Mouse (Mus musculus) embryonic facial prominence, embryonic 10.5 days (tissue): Measurements from ENCODE around the gene Higd1a. TPM values are rescaled to one million over a fixed set of nuclear protein-coding genes. Genes with fewer than 3 reads are reported as not detected.

Experiments used
- DNase-seq: peaks from one replicate; pipeline ENCODE4 v3.0.0-alpha.2; 2017; ENCODE audit warnings: low spot score
- H3K27ac ChIP-seq: fragments of 300-500 bp; sonication (generic); replicated peaks from 2 replicates; pipeline ENCODE4 v1.5.1; 2016; ENCODE audit warnings: mild to moderate bottlenecking
- H3K27me3 ChIP-seq: fragments of 300-500 bp; sonication (generic); replicated peaks from 2 replicates; pipeline ENCODE4 v1.6.1; 2016; ENCODE audit warnings: low read depth, mild to moderate bottlenecking; ENCODE audit not compliant: poor library complexity, severe bottlenecking
- H3K36me3 ChIP-seq: fragments of 300-500 bp; sonication (generic); replicated peaks from 2 replicates; pipeline ENCODE4 v1.6.1; 2016; ENCODE audit warnings: mild to moderate bottlenecking, moderate library complexity
- H3K4me1 ChIP-seq: fragments of 300-500 bp; sonication (generic); 2 replicates; pipeline ENCODE4 v1.6.1; 2016
- H3K4me3 ChIP-seq: fragments of 300-500 bp; sonication (generic); 2 replicates; pipeline ENCODE4 v1.5.1; 2016; ENCODE audit warnings: mild to moderate bottlenecking, moderate library complexity
- H3K9me3 ChIP-seq: fragments of 300-500 bp; sonication (generic); 2 replicates; pipeline ENCODE4 v1.6.1; 2016; ENCODE audit warnings: mild to moderate bottlenecking
- WGBS: fragments of 180-500 bp; shearing (Covaris S2); methylation state at CpG from one replicate; pipeline ENCODE4 v1.1.7; 2016; 5-methylcytosine and 5-hydroxymethylcytosine counted together
- polyA plus RNA-seq: library from polyadenylated mRNA; unstranded; fragments of >200 nt; fragmentation: Nextera tagmentation; extraction: Ambion mirVana; gene quantifications from 2 replicates; pipeline ENCODE4 v1.2.1, GENCODE M21; 2016

Gene Higd1a
- 195 and 201 TPM in 2 replicates for polyA plus RNA-seq

DNA sequence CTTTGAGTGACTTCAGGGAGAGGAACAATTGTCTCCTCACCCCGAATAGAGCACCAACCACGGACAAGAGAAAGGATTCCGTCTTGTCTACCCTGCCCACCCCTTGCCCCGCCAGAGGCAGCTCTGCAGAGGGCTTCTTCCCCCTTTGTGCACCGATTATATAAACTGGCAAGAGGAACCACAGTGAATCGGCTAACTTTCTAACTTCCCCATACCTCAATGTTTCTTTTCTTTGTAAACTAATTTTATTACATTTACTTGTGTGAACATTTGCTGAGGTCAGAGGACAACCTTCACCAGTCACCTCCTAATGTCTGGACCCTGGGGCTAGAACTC lies at the start of gene Higd1a:
Gene Higd1a, minus strand, starts transcription at position 210 of the 336 bp plus-strand sequence.
- Histone ChIP-seq H3K9me3 (no peaks in the 10 kb centered on the region), H3K4me3 (peak within 1 kb of the TSS; percentile 96), H3K36me3 (peaks cover 22% of the 10 kb centered on the region), H3K4me1 (peaks cover 13% of the 10 kb centered on the region), H3K27ac (peak within 1 kb of the TSS; percentile 97), H3K27me3 (no peaks in the 10 kb centered on the region)
- no peak for DNase-seq
- 21% methylated on average over 6 of the region's 6 CpGs for WGBS

DNA sequence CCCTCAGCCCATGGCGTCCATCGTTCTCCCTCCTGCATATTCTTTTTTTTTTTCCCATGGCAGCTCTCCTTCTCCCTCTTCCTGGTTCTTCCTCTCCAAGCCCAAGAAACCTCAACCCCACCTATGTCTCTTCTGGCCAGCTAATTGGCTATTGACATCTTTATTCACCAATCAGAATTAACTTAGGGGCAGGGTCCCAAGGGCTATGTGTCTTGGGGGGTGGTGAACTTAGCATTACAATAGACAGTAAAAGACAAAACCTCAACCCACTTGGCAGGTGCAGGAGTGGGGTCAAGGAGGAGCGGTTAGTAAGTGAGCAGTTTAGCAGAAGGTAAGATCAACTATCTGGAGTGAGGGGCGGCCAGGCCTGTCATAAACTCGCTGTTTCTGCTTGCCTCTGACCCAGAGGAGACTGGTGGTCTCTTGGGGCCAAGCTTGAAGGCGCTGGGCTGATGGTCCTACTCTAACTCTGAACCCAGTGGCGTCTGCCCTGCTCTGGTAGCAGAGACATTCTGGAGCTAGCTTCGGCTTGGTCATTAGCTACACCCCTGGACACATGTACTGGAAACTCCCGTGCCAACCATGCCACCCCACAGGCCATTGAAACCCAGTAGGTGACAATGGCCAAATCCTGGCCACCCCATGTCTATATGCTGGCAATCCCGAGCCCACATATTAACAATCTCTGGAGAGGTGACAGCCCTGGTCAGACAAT lies 49.4 kb upstream of the Higd1a start:
- Histone ChIP-seq H3K4me3 (no peak overlapping the region), H3K9me3 (no peaks in the 10 kb centered on the region), H3K36me3 (no peaks in the 10 kb centered on the region), H3K27ac (no peak overlapping the region), H3K4me1 (no peaks in the 10 kb centered on the region), H3K27me3 (no peaks in the 10 kb centered on the region)
- 72% methylated on average over 10 of the region's 10 CpGs for WGBS
- no peak for DNase-seq

DNA sequence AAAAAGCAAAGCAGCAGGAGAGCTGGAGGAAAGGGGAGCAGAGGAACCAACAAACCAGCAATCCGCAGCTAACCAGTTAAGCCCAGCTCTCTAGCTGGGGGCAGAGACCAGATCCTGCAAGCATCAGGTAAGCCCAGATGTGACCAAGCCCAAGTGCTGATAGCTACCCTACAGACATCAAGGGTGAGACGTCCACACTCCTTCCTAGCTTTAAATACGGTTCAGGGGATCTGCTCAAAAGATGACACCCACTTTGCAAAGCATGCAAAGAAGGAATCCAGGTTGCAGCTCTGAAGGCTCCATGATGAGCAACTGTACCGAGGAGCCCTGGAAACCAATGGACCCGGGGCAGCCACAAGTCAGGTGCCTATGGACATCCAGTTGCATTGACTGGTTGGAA lies 48.3 kb upstream of the Higd1a start:
- Histone ChIP-seq H3K36me3 (no peaks in the 10 kb centered on the region), H3K9me3 (no peaks in the 10 kb centered on the region), H3K4me1 (no peaks in the 10 kb centered on the region), H3K27ac (no peak overlapping the region), H3K27me3 (no peaks in the 10 kb centered on the region), H3K4me3 (no peak overlapping the region)
- no peak for DNase-seq
- WGBS: 83% methylated on average over 5 of the region's 5 CpGs

DNA sequence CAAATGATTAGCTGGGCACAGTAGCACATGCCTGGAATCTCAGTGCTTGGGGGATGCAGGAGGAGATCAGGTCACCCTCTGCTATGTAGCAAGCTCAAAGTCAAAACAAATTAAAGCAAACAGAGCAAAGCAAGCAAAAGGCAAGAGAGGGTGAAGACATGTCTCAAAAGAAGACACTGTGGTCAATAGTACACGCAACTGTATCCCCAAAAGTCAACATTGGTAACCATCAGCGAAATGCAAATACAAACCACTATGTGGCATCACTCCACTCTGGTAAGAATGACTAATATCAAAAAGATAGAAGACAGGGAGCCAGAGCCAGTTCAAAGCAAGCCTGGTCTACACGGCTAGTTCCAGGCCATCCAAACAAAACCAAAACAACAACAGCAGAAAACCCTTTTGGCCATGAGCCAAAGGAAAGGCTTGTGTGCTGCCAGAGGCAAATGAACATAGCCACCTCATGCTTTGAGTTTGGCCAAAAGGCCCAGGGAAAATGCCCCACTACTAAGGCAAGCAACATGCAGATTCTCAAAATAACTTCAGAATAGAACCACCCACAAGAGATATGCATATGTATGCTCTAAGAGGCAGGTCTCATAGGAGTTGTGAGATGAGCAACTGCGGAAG lies 47.5 kb upstream of the Higd1a start:
- Histone ChIP-seq H3K27me3 (no peaks in the 10 kb centered on the region), H3K9me3 (no peaks in the 10 kb centered on the region), H3K27ac (no peak overlapping the region), H3K36me3 (no peaks in the 10 kb centered on the region), H3K4me1 (no peaks in the 10 kb centered on the region), H3K4me3 (no peak overlapping the region)
- WGBS: 86% methylated on average over 4 of the region's 4 CpGs
- no peak for DNase-seq

DNA sequence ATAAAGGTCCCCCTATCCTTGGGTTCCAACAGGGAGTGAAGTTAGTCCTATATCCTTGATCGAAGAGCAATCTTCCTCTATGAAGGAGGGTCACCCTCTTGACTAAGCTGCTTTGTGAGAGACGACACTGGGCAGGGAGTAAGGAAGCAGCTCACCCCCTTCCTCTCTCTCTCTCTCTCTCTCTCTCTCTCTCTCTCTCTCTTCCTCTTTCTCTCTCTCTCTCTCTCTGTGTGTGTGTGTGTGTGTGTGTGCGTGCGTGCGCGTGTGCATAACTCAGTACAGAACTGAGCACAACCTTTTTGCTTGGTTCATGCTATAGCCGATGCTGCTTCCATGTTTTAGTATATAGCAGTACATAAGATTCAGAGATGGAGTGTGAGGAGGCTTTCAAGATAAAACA lies 46.8 kb upstream of the Higd1a start:
- 89% methylated on average over 7 of the region's 7 CpGs for WGBS
- H3K36me3 ChIP-seq: no peaks in the 10 kb centered on the region
- H3K4me3 ChIP-seq: no peak overlapping the region
- H3K4me1 ChIP-seq: no peaks in the 10 kb centered on the region
- no peaks in the 10 kb centered on the region for H3K9me3 ChIP-seq
- no peak for DNase-seq
- H3K27me3 ChIP-seq: no peaks in the 10 kb centered on the region
- H3K27ac ChIP-seq: no peak overlapping the region

DNA sequence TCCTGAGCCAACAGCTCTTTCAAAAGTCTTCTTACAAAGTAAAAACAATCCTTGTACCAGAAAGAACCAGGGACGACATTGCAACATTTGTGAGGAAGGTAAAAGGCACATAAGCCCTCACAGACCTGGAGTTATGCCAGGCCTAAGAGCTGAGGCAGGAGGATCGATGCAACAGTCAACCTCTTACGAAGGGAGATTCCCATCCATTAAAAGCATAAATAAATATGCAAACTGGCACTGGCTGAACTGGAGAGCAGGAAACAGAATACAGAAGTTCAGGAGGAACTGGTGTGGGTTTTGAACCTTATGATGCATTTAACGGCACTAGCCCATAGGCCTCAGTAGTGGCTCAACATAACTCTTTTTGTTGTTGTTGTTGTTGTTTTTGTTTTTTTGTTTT lies 46.2 kb upstream of the Higd1a start:
- no peaks in the 10 kb centered on the region for H3K9me3 ChIP-seq
- H3K36me3 ChIP-seq: no peaks in the 10 kb centered on the region
- no peaks in the 10 kb centered on the region for H3K27me3 ChIP-seq
- no peak for DNase-seq
- 88% methylated on average over 4 of the region's 4 CpGs for WGBS
- no peaks in the 10 kb centered on the region for H3K4me1 ChIP-seq
- H3K27ac ChIP-seq: no peak overlapping the region
- H3K4me3 ChIP-seq: no peak overlapping the region

DNA sequence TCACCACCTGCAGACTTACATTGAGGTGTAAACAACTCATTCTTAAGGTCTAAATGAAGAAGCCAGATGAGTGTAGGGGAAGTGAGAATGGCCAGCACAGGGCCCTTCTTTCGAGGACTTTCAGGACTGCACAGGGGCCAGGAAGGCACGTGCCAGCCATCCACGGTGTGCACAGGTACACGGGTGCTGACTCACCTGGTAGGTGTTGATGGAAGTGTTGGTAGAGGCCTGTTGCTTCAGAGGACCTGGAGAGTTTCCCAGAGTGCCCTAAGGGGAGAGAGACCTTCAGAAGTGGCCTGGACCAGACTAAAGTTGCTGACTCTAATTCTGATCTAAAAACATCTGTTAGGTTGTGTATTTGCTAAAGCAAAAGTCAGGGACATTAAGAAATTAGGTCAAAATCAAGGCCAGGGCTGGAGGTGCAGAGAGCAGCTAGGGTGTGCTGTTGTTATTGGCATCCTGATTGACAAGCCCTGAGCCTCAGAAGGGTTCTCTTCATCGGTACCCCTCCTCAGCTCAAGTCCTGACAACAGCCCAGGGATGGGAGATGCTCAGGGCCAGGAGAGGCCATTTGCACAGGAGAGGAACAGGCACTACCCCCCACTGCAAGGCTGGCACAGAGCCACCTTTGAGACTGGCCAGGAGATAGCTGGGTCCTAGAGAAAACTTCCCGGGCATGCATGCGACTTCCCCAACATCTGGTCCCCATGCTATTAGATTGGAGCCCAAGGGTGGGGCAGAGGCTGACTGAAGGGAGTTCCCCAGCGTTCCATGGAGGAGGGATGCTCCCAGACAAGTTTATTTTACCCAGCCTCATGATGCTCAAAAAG lies 45.5 kb upstream of the Higd1a start:
- WGBS: 81% methylated on average over 8 of the region's 8 CpGs
- no peak for DNase-seq

DNA sequence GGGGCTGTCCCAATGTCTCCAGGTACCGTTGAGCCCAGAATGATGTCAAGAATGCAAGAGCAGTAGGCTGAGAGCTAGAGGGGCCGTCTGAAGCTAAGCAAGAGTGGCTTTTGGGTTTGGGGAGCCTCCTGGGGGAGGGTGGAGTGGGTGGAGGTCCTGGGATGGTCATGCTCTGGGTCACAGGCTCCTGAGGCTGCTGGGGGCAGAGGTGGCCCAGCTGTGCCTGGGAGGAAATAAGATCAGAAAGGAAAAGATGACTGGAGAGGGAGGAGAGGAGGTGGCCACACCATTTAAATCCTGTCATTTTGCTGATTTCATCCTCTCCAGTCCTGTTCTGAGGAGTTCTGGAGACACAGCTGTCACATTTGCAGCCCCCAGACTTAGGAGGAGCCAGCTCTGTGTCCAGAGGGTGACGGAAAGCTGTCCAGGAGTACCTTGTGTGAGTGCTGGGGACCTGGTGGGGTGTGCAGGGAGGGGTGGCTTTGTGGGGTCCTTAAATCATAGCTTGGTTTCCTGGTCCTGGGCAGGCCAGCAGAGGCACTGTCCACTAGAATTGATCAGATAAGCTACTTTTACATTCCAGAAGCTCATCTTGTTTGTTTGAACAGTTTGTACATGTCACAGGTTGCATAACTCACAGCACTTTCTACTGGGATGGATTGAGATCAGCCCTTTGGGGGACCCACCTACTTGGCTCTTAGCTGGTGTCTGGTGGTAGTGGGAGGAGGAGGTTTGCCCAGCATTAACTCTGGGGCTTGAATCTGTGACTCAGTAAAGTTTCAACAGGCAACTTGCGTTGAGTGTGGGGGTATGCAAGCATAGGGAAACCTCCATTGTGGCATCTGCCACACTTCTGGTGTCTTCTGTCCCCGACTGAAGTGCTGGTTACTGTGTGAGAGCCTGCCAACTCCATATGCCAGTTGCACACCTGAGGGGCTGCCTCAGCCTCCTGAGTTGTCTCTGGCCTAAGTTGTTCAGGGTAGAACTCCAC lies 43.8 kb upstream of the Higd1a start:
- Histone ChIP-seq H3K4me1 (no peaks in the 10 kb centered on the region), H3K4me3 (no peak overlapping the region), H3K27ac (no peak overlapping the region), H3K27me3 (no peaks in the 10 kb centered on the region), H3K36me3 (no peaks in the 10 kb centered on the region), H3K9me3 (no peaks in the 10 kb centered on the region)
- WGBS: 73% methylated on average over 5 of the region's 5 CpGs
- DNase-seq: no peak

More for the DNA sequence above, 45.5 kb upstream of the Higd1a start:
- H3K4me3 ChIP-seq: no peak overlapping the region
- H3K9me3 ChIP-seq: no peaks in the 10 kb centered on the region
- no peaks in the 10 kb centered on the region for H3K27me3 ChIP-seq
- H3K36me3 ChIP-seq: no peaks in the 10 kb centered on the region
- no peak overlapping the region for H3K27ac ChIP-seq
- H3K4me1 ChIP-seq: no peaks in the 10 kb centered on the region

DNA sequence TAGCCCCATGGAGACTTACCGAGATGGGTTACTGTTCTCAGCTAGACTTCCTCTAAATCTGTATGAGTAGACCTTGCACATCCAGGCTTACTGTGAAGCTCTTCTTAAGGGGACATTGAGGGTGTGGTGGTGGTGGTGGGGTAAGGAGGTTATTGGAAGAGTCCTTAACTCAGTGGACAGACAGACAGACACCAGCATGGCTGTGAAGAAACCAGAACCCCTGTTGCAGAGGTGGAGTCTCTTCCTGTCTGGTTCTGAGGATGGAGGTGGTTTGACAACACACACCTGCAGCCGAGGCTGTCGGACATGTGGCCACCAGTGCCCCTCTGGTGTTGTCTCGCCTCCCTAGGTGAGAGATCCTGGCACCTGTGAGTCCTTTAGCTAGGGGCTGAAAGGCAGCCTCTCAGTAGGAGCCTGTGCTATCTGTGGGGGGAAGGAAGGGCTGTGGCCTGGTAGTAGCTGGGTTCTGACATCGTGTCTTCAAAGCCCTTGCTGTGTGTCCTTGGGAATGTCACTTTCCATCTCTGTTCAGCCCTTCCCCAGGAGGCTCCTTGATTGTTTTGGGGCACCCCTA lies 42.2 kb upstream of the Higd1a start:
- H3K27me3 ChIP-seq: no peaks in the 10 kb centered on the region
- H3K36me3 ChIP-seq: no peaks in the 10 kb centered on the region
- no peak overlapping the region for H3K27ac ChIP-seq
- DNase-seq: no peak
- WGBS: 87% methylated on average over 5 of the region's 5 CpGs
- no peaks in the 10 kb centered on the region for H3K4me1 ChIP-seq
- no peaks in the 10 kb centered on the region for H3K9me3 ChIP-seq
- H3K4me3 ChIP-seq: no peak overlapping the region

DNA sequence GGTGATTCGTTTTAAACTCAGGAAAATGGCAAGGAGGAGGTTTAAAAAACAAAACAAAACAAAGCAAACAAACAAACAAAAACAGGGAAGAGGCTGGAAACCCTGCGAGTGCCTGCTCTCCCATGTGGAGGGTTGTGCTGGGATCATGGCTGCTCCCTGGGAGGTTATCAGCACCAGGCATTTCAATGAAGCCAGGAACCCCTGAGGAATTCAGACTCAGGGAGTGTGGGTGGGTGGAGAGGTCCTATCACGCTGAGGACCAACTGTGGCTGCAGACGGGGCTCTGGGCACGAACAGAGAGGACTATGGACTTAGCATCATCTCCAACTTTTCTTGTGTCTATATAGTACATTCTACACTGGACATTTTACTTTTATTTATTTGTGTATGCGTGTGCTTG lies 41.1 kb upstream of the Higd1a start:
- peaks cover 7% of the 10 kb centered on the region; the same call in 1 of the 2 replicates for H3K4me1 ChIP-seq
- H3K9me3 ChIP-seq: no peaks in the 10 kb centered on the region
- H3K27me3 ChIP-seq: no peaks in the 10 kb centered on the region; the same call in 1 of the 2 replicates
- H3K36me3 ChIP-seq: no peaks in the 10 kb centered on the region
- no peak overlapping the region for H3K4me3 ChIP-seq
- H3K27ac ChIP-seq: no peak overlapping the region
- WGBS: 71% methylated on average over 6 of the region's 6 CpGs
- no peak for DNase-seq

DNA sequence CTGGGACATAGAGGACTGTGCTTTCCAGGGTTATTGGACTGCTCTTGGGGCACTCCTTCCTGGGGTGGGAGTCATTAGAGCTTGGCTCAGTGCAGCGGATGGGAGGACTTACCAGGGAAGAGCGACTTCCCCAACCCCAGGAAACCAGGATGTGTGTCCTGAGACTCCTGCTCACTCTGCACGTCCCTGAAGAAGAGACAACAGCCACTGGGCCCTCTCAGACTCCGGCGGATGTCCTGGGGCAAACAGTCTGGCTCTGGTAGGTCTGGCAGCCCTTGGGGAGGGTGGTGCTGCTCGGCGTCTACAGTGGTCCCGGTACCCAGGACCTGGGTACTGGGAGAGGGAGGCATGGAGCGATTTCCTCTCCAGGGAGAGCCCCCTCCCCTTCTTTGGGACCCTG lies 40.1 kb upstream of the Higd1a start, which contains the start of gene Ackr2:
Gene Ackr2, plus strand, starts transcription at position 111 of the 400 bp plus-strand sequence.
- H3K27ac ChIP-seq: no peak within 1 kb of the TSS
- no peaks in the 10 kb centered on the region for H3K36me3 ChIP-seq
- no peaks in the 10 kb centered on the region for H3K9me3 ChIP-seq
- H3K4me1 ChIP-seq: peaks cover 7% of the 10 kb centered on the region; the same call in 1 of the 2 replicates
- DNase-seq: no peak
- WGBS: 83% methylated on average over 9 of the region's 9 CpGs
- H3K27me3 ChIP-seq: no peaks in the 10 kb centered on the region; the same call in 1 of the 2 replicates
- no peak within 1 kb of the TSS for H3K4me3 ChIP-seq
